Mouse (Mus musculus) thymus, postnatal 14 days (tissue): ENCODE data around the gene Gm20795.
"Not testable (repeated sequence)": the region's sequence is repeated elsewhere in the genome, so short reads cannot be mapped to it uniquely, and the experiment has no call there.

Experiments
- DNase-seq: peaks from one replicate; pipeline ENCODE4 v3.0.0; 2021

Gm20795 gene

DNA sequence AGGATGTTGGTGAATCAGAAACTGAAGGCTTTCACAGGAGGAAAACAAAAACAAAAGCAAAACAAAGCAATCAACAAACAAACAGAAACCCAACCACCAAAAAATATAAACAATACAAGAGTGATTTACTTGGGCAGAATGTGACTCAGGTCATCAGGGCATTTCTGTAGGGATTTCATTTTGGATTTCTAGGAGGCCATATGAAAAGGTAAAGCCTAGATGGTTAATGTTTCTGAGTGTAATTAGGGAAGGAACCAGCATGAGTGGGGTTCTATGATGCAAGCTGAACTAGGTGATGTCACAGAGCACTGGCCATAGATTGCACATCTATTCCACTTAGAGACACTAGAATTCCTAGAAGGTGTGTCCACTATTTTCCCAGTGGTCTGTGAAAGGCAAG, at the start of gene Gm20795:
Gene Gm20795 (plus strand): TSS at position 301 of the 400 bp plus-strand sequence.
- not testable (repeated sequence) for DNase-seq

GRCm38 (mm10) chrY:40775665-40776064, 29.0 kb upstream of the Gm20795 start, which contains the start of gene Gm21797:
Gene Gm21797, minus strand, starts transcription at chrY:40775765.
- DNase-seq = not testable (repeated sequence)
